Mouse (Mus musculus) liver, embryonic 15.5 days (tissue): Measurements from ENCODE around the gene Txnrd3. TPM values are rescaled to one million over a fixed set of nuclear protein-coding genes. Genes with fewer than 3 reads are reported as not detected.

Source experiments
- ATAC-seq: fragments of 200-750 bp; cut with Nextera tagmentation; 2 replicates; pipeline ENCODE4 v1.8.0; 2017; ENCODE audit warnings: moderate number of reproducible peaks, mild to moderate bottlenecking, moderate library complexity; ENCODE audit not compliant: insufficient read depth
- H3K27ac ChIP-seq: fragments of 300-500 bp; sonication (generic); replicated peaks from 2 replicates; pipeline ENCODE4 v1.5.1; 2015; ENCODE audit warnings: mild to moderate bottlenecking, inconsistent platforms
- H3K27me3 ChIP-seq: fragments of 300-500 bp; sonication (generic); 2 replicates; pipeline ENCODE4 v1.6.1; 2015; ENCODE audit warnings: mild to moderate bottlenecking, inconsistent platforms
- H3K36me3 ChIP-seq: fragments of 300-500 bp; sonication (generic); replicated peaks from 2 replicates; pipeline ENCODE4 v1.6.1; 2015; ENCODE audit warnings: moderate library complexity, mild to moderate bottlenecking, inconsistent platforms
- H3K4me1 ChIP-seq: fragments of 300-500 bp; sonication (generic); replicated peaks from 2 replicates; pipeline ENCODE4 v1.6.1; 2015; ENCODE audit warnings: inconsistent platforms
- H3K4me2 ChIP-seq: fragments of 300-500 bp; sonication (generic); 2 replicates; pipeline ENCODE4 v1.6.1; 2015; ENCODE audit warnings: moderate library complexity, mild to moderate bottlenecking, inconsistent platforms
- H3K4me3 ChIP-seq: fragments of 300-500 bp; sonication (generic); replicated peaks from 2 replicates; pipeline ENCODE4 v1.5.1; 2015; ENCODE audit warnings: mild to moderate bottlenecking, inconsistent platforms
- H3K9ac ChIP-seq: fragments of 300-500 bp; sonication (generic); 2 replicates; pipeline ENCODE4 v1.6.1; 2015; ENCODE audit warnings: moderate library complexity, mild to moderate bottlenecking, inconsistent platforms
- H3K9me3 ChIP-seq: fragments of 300-500 bp; sonication (generic); replicated peaks from 2 replicates; pipeline ENCODE4 v1.6.1; 2016; ENCODE audit warnings: inconsistent platforms
- WGBS: fragments of 180-500 bp; shearing (Covaris S2); methylation state at CpG from one replicate; pipeline ENCODE4 v1.1.7; 2015; ENCODE audit warnings: mixed read lengths; ENCODE audit not compliant: insufficient replicate concordance; 5-methylcytosine and 5-hydroxymethylcytosine counted together
- polyA plus RNA-seq: library from polyadenylated mRNA; unstranded; fragments of >200 nt; fragmentation: Nextera tagmentation; extraction: Ambion mirVana; gene quantifications from 2 replicates; pipeline ENCODE4 v1.2.1, GENCODE M21; 2015

Txnrd3 gene
- polyA plus RNA-seq, 1 experiment from 2014 or later, result 2.6 TPM

DNA sequence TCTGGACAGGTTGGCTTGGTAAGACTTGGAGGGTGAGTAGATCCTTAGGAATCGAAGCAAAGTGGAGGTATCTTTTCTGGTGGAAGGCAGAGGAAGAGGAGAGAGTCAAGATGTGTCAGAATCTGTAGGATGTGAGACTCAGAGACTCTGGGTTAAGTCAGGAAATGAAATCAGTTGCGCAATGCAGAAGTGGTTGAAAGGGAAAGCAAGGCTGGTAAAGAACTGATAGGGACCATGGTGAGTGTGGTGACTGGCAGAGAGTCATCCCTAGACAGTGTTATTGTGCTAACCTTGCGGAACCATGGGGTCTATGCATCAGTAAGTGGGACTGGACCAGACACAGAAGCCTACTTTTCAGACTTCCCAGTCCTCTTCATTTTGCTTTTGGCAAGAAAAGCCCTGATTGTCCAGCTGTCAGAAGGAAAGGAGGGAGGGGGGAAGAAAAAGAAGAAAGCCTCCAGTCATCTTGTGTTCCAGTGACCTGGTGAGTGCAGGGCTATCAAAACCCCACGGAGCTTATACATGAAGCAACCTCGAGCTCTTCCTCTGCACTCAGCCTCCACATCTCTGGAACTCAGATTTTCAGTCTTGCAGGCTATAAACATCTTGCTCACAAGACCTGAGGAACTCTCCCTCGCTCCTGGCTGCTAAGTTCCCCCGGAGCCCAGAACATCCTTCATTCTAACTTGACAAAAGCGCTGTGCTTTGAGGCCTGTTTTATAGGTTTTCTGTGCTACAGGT, 15.6 kb upstream of the Txnrd3 start:
- no peak overlapping the region for H3K9ac ChIP-seq
- H3K4me2 ChIP-seq, result no peak overlapping the region
- WGBS, result 32% methylated on average over 8 of the region's 8 CpGs
- no peak for ATAC-seq
- no peaks in the 10 kb centered on the region for H3K9me3 ChIP-seq
- no peak overlapping the region for H3K27ac ChIP-seq
- peaks cover 3% of the 10 kb centered on the region; the same call in 1 of the 2 replicates for H3K27me3 ChIP-seq
- no peak overlapping the region for H3K4me3 ChIP-seq
- no peaks in the 10 kb centered on the region for H3K36me3 ChIP-seq
- H3K4me1 ChIP-seq, result no peaks in the 10 kb centered on the region; the same call in 1 of the 2 replicates

DNA sequence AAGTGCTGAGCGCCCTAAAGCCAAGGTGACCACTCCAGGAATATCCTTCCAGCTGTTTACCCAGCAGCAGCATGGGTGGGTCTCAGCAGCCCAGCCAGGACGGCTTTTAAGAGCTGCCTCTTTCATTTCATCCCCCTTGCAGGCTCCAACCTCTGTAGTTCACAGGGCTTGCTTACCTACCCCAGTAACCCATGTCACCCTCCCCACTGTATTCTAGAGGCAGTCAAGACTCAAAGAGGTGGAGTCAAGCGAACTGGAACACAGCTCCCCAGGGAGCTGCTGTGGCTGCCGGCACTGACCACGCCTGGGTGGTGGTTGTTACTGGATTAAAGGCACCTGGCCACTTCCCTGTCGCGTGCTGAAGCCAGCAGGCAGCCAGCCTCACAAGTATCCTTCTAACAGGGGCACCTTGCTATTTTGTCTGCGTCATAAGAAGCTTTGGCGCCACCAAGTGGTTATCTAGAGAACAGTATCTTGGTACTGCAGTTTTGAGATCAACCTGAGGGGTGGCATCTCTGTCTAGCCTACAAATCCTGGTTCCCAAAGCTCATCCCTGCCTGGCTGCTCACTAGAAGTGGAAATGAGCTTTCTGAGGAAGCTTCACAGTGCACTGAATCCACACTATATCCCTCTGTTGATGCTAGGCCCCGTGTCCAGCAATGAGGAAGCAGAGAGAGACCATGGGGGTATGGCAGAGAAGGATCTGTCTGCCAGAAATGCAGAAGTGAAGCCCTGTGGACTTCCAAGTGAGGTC, 11.8 kb upstream of the Txnrd3 start:
- Histone ChIP-seq H3K9ac (no peak overlapping the region), H3K27ac (no peak overlapping the region), H3K36me3 (no peaks in the 10 kb centered on the region), H3K4me2 (no peak overlapping the region), H3K9me3 (no peaks in the 10 kb centered on the region), H3K4me1 (no peaks in the 10 kb centered on the region; the same call in 1 of the 2 replicates), H3K4me3 (no peak overlapping the region), H3K27me3 (peaks cover 3% of the 10 kb centered on the region; the same call in 1 of the 2 replicates)
- 10% methylated on average over 10 of the region's 10 CpGs for WGBS
- no peak; the same call in 1 of the 2 replicates for ATAC-seq

DNA sequence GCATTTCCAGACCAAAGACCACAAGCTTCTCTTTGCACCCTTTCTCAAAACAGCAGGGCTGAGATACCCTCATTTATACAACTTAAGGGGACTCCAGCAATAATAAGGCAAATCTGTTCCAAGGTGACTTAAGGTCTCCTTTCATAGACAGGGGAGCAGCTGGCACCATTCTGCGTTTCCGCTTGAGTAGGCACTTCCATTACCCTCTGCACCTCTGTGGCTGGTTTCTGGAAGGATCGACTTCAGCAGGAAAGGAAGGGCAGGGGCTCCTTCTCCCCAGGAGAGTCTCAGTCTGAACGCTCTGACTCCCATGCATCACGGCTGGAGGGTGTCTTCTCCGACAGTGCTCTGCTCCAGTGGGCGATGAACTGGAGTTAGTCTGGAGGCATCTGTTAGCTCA, 10.7 kb upstream of the Txnrd3 start:
- Histone ChIP-seq H3K4me1 (no peaks in the 10 kb centered on the region; the same call in 1 of the 2 replicates), H3K36me3 (no peaks in the 10 kb centered on the region), H3K27me3 (0 out of 2 replicates have a peak, but pooled peaks cover 3% of the 10 kb centered on the region), H3K4me3 (no peak overlapping the region), H3K27ac (no peak overlapping the region), H3K9me3 (no peaks in the 10 kb centered on the region), H3K9ac (no peak overlapping the region), H3K4me2 (no peak overlapping the region)
- 58% methylated on average over 7 of the region's 7 CpGs for WGBS
- no peak for ATAC-seq

DNA sequence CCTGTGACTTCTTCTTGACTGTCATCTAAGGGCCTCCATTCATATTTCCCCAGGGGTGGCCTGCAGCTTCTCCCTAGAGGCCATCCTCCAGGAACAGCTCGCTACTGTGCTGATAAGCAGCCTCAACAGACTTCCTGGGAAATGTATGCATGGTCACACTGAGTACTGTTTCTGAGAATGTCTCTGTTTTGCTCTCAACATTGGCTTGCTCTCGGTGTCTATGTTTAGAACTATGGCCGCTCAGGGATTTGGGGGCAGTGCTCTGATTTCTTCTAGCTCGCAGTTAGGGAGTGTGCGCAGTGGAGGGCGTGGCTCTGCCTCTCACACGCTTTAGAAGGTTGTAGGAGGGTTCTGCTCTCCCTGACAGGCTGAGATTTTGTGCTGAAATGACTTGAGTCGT, 9.4 kb upstream of the Txnrd3 start:
- no peaks in the 10 kb centered on the region; the same call in 1 of the 2 replicates for H3K4me1 ChIP-seq
- 0 out of 2 replicates have a peak, but pooled peaks cover 3% of the 10 kb centered on the region for H3K27me3 ChIP-seq
- H3K9me3 ChIP-seq, result no peaks in the 10 kb centered on the region
- H3K4me2 ChIP-seq, result no peak overlapping the region
- WGBS, result 24% methylated on average over 8 of the region's 8 CpGs
- H3K9ac ChIP-seq, result no peak overlapping the region
- no peaks in the 10 kb centered on the region for H3K36me3 ChIP-seq
- H3K4me3 ChIP-seq, result no peak overlapping the region
- H3K27ac ChIP-seq, result no peak overlapping the region
- no peak for ATAC-seq

DNA sequence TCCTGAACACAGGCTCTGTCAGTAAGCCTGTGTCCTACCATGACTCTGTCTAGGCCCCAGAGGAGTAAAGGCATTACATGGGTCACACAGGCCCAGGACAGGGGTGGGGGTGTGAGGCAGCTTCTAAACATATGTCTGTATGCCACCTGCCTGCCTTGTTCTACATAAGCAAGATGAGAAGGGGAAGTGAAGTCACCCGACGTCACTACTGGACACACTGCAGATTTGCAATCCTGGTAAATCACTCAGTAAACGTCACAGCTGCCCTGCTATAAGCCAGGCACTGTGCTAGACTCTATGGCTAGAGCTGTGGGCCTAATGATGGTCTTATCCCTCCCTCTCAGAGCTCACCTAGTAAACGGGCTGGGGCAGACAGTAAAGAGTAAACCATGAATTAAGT, 5.8 kb upstream of the Txnrd3 start:
- Histone ChIP-seq H3K36me3 (no peaks in the 10 kb centered on the region), H3K4me3 (no peak overlapping the region), H3K4me1 (no peaks in the 10 kb centered on the region), H3K27ac (no peak overlapping the region), H3K9ac (no peak overlapping the region), H3K27me3 (no peaks in the 10 kb centered on the region), H3K4me2 (no peak overlapping the region), H3K9me3 (no peaks in the 10 kb centered on the region)
- ATAC-seq, result no peak
- 25% methylated on average over 4 of the region's 4 CpGs for WGBS

DNA sequence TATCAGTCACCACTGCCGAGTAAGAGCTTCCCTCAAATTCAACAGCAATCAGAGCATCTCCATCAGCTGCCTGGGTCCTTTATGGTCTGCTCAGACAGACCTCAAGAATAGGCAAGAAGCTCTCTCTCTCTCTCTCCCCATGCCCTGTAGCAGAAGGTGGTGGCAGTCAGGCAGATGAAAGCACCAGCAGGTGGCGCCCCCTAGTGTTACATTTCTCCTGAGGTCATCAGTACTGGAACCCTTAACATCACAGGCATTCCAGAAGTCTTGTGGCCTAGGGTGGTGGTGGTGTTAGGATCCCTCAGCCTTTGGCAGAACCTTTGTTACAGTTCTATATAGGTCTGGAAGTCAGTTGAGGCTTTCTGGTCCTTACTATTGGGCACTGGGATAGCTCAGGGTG, 4.8 kb upstream of the Txnrd3 start:
- H3K9ac ChIP-seq, result no peak overlapping the region
- no peak for ATAC-seq
- H3K4me3 ChIP-seq, result no peak overlapping the region
- H3K27me3 ChIP-seq, result no peaks in the 10 kb centered on the region
- no peaks in the 10 kb centered on the region for H3K36me3 ChIP-seq
- H3K9me3 ChIP-seq, result no peaks in the 10 kb centered on the region
- 33% methylated on average over 2 of the region's 2 CpGs for WGBS
- H3K4me1 ChIP-seq, result peaks cover 10% of the 10 kb centered on the region
- no peak overlapping the region for H3K4me2 ChIP-seq
- no peak overlapping the region for H3K27ac ChIP-seq

DNA sequence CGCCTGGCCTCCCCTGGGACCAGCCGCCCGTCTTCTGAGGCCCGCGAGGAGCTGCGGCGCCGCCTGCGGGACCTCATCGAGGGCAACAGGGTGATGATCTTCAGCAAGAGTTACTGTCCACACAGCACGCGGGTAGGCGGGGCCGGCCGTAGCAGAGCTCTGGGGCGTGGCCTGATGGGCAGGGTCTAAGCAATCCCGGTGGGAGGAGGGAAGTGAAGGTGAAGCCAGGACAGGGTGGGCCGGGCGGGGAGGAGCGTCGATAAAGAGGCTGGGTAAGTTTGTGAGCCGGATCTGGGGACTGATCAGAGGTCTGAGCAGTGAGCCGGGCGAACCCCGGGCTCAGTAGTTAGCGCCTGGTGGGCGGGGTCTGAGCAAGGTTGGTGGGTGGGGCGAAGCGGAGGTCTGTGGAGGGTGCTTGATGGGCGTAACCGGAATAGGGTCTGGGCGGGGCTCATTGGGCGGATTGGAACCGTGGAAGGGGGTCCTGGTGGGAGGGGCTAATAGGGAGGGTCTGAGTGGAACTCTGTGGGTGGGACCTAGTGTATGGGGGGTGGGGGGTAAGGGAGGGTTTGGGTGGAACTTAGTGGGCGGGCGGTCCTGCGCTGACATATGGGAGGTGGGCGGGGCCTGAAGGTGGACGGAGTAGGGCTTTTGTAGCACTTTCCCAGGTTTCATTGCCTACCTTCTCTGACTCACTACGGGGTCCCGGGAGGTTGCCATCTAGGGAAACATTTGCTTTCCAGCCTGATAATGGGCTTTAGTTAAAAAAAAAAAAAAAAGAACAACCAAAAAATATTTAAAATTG, 685 bp downstream of the Txnrd3 start:
- ATAC-seq, result peak; percentile 93

DNA sequence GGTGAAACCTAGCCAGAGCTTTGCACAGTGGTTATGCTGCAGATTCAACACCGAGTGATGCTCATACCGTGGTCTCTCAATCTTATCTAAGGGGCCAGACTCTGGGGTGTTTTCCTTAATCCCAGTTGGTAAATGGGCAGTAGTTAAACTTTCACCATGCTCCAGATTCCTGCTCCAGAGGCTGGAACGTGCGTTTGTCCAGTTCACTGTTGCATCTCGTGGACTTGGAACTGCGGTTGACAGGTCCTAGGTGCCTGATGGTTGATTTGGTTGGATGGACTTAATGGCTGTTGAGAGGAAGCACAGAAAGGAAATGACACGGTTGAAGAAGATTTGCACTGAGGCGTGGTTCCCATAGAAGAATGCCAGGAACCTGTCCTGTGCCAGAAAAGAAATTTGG, 6.1 kb downstream of the Txnrd3 start:
- ATAC-seq, result no peak
- Histone ChIP-seq H3K4me3 (no peak overlapping the region), H3K36me3 (no peaks in the 10 kb centered on the region), H3K27me3 (no peaks in the 10 kb centered on the region), H3K9ac (no peak overlapping the region), H3K27ac (no peak overlapping the region), H3K4me2 (no peak overlapping the region), H3K4me1 (0 out of 2 replicates have a peak, but pooled peaks cover 2% of the 10 kb centered on the region), H3K9me3 (no peaks in the 10 kb centered on the region)
- 52% methylated on average over 8 of the region's 8 CpGs for WGBS

More for the DNA sequence above, 685 bp downstream of the Txnrd3 start:
- under 1% methylated on average over 41 of the region's 41 CpGs for WGBS
- Histone ChIP-seq H3K4me1 (peaks cover 20% of the 10 kb centered on the region), H3K27me3 (no peaks in the 10 kb centered on the region), H3K4me2 (peak overlapping the region; percentile 95), H3K4me3 (peak overlapping the region; percentile 62), H3K9ac (peak overlapping the region; percentile 33; the same call in 1 of the 2 replicates), H3K36me3 (no peaks in the 10 kb centered on the region), H3K27ac (peak overlapping the region; percentile 72), H3K9me3 (no peaks in the 10 kb centered on the region)

DNA sequence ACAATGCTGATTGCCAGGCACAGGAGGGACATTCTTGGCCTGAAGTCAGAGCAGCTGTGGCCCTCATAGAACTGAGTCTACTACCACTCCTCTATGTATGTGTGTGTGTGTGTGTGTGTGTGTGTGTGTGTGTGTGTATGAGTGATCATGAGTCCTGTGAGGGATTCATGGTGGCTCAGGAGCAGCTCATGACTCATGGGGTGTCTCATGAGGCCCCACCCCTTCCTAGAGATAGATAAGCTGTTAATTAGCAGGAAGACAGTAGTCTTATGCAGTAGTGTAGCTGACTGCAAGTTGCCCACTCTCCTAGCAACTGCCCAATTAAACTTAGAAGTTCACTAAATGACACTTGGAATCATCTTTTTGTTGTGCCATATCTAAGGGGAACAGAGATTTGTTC, 8.0 kb downstream of the Txnrd3 start:
- no peaks in the 10 kb centered on the region for H3K9me3 ChIP-seq
- H3K36me3 ChIP-seq, result no peaks in the 10 kb centered on the region
- no peak overlapping the region for H3K9ac ChIP-seq
- no peaks in the 10 kb centered on the region for H3K27me3 ChIP-seq
- H3K4me3 ChIP-seq, result no peak overlapping the region
- H3K4me2 ChIP-seq, result no peak overlapping the region
- no peak for ATAC-seq
- no peak overlapping the region for H3K27ac ChIP-seq
- H3K4me1 ChIP-seq, result no peaks in the 10 kb centered on the region

DNA sequence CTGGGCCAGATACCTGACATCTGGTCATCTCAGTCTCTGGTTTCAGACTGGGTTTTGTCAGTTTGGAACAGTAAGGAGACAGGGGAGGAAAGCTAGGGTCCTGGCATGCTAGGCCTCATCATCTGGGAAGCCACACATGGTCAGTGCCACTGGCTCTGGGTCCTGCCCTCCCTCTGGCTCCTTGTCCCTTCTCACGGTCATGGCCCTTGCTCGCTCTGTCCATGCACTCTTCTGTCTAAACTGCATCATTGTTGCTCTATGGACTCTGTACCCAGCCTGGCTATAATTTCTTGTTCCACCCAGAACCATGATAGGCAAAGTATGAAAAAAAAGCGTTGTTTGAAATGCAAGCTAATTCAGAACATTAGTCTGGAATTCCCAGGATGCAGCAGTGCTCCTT, 11.2 kb downstream of the Txnrd3 start:
- Histone ChIP-seq H3K36me3 (no peaks in the 10 kb centered on the region), H3K9me3 (no peaks in the 10 kb centered on the region), H3K27ac (no peak overlapping the region), H3K9ac (no peak overlapping the region), H3K4me1 (no peaks in the 10 kb centered on the region), H3K27me3 (no peaks in the 10 kb centered on the region), H3K4me3 (no peak overlapping the region), H3K4me2 (no peak overlapping the region)
- no peak for ATAC-seq
- WGBS, result 73% methylated on average over 3 of the region's 3 CpGs

DNA sequence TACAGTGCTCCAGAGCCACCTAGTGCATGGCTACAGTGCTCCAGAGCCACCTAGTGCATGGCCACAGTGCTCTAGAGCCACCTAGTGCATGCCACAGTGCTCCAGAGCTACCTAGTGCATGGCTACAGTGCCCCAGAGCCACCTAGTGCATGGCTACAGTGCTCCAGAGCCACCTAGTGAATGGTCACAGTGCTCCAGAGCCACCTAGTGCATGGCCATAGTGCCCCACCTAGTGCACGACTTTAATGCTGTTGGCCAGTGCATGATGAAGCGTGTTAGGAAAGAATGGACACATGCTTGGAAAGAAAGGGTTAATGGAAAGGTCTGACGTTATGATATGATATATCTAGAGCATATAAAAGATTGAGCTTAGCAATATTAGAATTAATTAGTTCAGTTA, 14.6 kb downstream of the Txnrd3 start:
- WGBS, result 55% methylated on average over 3 of the region's 3 CpGs
- Histone ChIP-seq H3K27ac (no peak overlapping the region), H3K4me2 (no peak overlapping the region), H3K4me3 (no peak overlapping the region), H3K4me1 (no peaks in the 10 kb centered on the region), H3K36me3 (no peaks in the 10 kb centered on the region), H3K27me3 (no peaks in the 10 kb centered on the region), H3K9ac (no peak overlapping the region), H3K9me3 (no peaks in the 10 kb centered on the region)
- ATAC-seq, result no peak
